Mouse (Mus musculus): ENCODE measurements at regions not wholly inside any gene's neighbourhood (a gene's known extent, or its start where the extent isn't known, plus 50 kb on each side); places are given as distances from the start of the nearest gene placed in this dataset.

- no peak for ATAC-seq (replicated peaks in 1 of 2; ENCODE audit: insufficient read depth in 1 of 2, low FRiP score in 2 of 2, low TSS enrichment in 1 of 2, low read depth in 1 of 2, poor library complexity in 2 of 2, severe bottlenecking in 2 of 2)
Measured at GRCm38 (mm10) chr14:67626181-67626580, 1617.2 kb upstream of the Gulo start.

GRCm38 (mm10) chr14:67623841-67624480 lies 1615.0 kb upstream of the Gulo start:
- no peak for ATAC-seq (replicated peaks in 1 of 2; ENCODE audit: insufficient read depth in 1 of 2, low FRiP score in 2 of 2, low TSS enrichment in 1 of 2, low read depth in 1 of 2, poor library complexity in 2 of 2, severe bottlenecking in 2 of 2)

DNA sequence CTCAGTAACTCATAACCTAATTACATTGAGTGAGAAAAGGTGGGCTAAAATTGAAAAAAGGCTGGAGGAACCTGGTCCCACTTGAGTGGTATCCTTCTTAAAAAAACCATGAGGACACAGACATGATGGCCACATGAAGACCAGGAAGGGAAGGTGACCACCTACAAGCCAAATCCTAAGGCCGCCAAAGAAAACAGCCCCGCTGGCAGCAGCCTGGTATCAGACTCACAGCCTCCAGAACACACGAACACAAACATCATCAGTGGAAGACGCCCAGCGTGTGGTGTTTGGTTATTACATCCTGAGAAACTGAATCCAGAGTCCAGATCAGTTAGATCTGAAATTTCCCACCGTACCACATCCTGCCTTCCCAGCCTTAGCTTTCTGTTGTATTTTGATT lies 1613.9 kb upstream of the Gulo start:
- no peak for ATAC-seq (replicated peaks in 1 of 2; ENCODE audit: insufficient read depth in 1 of 2, low FRiP score in 2 of 2, low TSS enrichment in 1 of 2, low read depth in 1 of 2, poor library complexity in 2 of 2, severe bottlenecking in 2 of 2)

DNA sequence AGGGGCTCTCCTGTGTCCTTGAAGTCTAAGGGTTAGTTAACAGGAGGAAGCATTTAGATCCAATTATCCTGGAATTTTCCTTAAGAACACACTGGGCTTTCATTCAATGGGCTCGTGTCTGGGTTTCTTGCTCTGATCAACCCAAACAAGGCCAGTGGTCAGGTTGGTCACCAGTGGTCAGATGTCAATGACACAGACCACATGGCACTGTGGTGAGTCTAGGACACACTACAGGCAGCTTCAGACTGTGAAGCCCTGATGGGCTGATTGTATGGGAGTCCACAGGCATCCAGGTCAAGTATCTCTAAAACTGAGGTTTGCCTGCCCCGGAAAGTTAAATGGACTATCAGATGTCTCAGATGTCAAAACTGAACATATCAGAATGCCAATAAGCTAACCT lies 1612.5 kb upstream of the Gulo start:
- ATAC-seq (replicated peaks in 1 of 2; ENCODE audit: insufficient read depth in 1 of 2, low FRiP score in 2 of 2, low TSS enrichment in 1 of 2, low read depth in 1 of 2, poor library complexity in 2 of 2, severe bottlenecking in 2 of 2): no peak

DNA sequence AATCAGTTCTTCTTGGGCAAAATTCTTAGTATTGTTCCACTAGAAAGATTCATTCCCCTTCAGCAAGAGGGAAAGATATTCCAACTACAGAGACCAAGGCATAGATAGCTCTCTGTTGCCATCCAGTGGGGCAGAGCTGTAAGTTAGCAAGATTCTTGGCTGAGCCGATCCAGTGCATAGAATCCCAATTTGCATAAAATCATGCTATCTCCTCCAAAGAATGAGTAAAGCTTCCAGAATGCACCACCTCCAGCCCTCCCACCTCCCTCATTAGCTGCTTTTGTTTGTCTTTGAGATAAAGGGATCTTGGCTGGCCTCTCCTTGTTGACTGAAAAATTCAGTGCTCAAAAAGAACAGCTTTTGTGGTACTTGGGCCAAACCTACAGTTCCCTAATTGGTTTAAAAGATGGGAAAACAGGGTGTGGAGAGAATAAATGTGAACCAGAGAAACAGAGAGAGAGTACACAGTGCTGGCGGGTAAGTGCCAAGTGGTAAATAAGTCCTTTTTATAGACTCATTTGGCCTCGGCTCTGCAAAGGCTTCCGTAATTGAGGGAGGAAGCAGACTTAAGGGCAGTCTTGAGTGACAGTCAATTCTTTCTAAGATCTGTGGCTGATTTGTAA lies 1612.0 kb upstream of the Gulo start:
- ATAC-seq (replicated peaks in 1 of 2; ENCODE audit: insufficient read depth in 1 of 2, low FRiP score in 2 of 2, low TSS enrichment in 1 of 2, low read depth in 1 of 2, poor library complexity in 2 of 2, severe bottlenecking in 2 of 2): no peak

- no peak for ATAC-seq (replicated peaks in 1 of 2; ENCODE audit: insufficient read depth in 1 of 2, low FRiP score in 2 of 2, low TSS enrichment in 1 of 2, low read depth in 1 of 2, poor library complexity in 2 of 2, severe bottlenecking in 2 of 2)
Measured at GRCm38 (mm10) chr14:67619571-67619970, 1610.6 kb upstream of the Gulo start.

DNA sequence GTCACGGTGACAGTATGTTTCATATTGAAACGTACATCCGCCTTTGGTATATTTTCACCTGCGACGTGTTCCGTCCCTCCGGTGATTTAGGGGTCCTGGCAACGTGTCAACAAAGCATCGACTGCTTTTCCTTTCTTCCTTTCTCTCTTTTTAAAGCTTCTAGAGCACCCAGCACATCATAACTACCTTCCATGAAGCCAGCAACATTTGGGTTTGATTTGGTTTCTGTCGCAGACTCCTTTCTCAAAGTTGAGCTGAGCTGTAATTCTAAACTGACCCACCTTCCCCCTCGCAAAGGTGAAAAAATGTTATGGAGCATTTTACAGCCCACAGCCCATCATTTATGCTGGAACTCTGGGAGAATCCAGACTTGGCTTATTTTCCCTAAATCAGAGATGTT lies 1605.4 kb upstream of the Gulo start:
- ATAC-seq (replicated peaks in 1 of 2; ENCODE audit: insufficient read depth in 1 of 2, low FRiP score in 2 of 2, low TSS enrichment in 1 of 2, low read depth in 1 of 2, poor library complexity in 2 of 2, severe bottlenecking in 2 of 2): no peak

- no peak for ATAC-seq (replicated peaks in 1 of 2; ENCODE audit: insufficient read depth in 1 of 2, low FRiP score in 2 of 2, low TSS enrichment in 1 of 2, low read depth in 1 of 2, poor library complexity in 2 of 2, severe bottlenecking in 2 of 2)
Measured at GRCm38 (mm10) chr14:67613691-67614090, 1604.7 kb upstream of the Gulo start.

GRCm38 (mm10) chr14:67613221-67613620 lies 1604.2 kb upstream of the Gulo start:
- no peak for ATAC-seq (replicated peaks in 1 of 2; ENCODE audit: insufficient read depth in 1 of 2, low FRiP score in 2 of 2, low TSS enrichment in 1 of 2, low read depth in 1 of 2, poor library complexity in 2 of 2, severe bottlenecking in 2 of 2)

- ATAC-seq (replicated peaks in 1 of 2; ENCODE audit: insufficient read depth in 1 of 2, low FRiP score in 2 of 2, low TSS enrichment in 1 of 2, low read depth in 1 of 2, poor library complexity in 2 of 2, severe bottlenecking in 2 of 2): no peak
Measured at GRCm38 (mm10) chr14:67612471-67612870, 1603.5 kb upstream of the Gulo start.

- ATAC-seq (replicated peaks in 1 of 2; ENCODE audit: insufficient read depth in 1 of 2, low FRiP score in 2 of 2, low TSS enrichment in 1 of 2, low read depth in 1 of 2, poor library complexity in 2 of 2, severe bottlenecking in 2 of 2): no peak; a peak in 1 of 4 replicates
Measured at GRCm38 (mm10) chr14:67608262-67608661, 1599.3 kb upstream of the Gulo start.

- ATAC-seq (replicated peaks in 1 of 2; ENCODE audit: insufficient read depth in 1 of 2, low FRiP score in 2 of 2, low TSS enrichment in 1 of 2, low read depth in 1 of 2, poor library complexity in 2 of 2, severe bottlenecking in 2 of 2): no peak
Measured at GRCm38 (mm10) chr14:67602960-67603359, 1594.0 kb upstream of the Gulo start.

DNA sequence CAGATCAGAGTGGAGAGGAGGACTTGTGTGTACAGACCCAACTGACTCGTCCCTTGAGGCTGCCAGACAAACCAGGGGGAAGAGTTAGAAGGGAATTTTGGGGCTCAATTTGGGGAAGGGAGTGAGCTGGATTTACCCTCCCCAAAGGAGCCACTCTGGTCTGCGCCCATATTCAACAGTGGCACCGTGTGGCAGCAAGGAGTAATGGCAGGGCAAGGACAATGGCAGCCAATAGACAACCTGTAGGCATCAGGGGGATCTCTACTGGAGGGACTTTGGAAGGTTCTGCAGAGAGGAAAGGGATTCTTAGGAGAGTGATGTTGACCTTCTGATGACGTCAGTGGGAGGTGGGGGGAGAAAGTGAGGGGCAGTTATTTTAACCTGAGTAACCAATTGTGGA lies 1590.7 kb upstream of the Gulo start:
- peak; percentile 42 to 53; a peak in 1 of 4 replicates for ATAC-seq (replicated peaks in 1 of 2; ENCODE audit: insufficient read depth in 1 of 2, low FRiP score in 2 of 2, low TSS enrichment in 1 of 2, low read depth in 1 of 2, poor library complexity in 2 of 2, severe bottlenecking in 2 of 2)

DNA sequence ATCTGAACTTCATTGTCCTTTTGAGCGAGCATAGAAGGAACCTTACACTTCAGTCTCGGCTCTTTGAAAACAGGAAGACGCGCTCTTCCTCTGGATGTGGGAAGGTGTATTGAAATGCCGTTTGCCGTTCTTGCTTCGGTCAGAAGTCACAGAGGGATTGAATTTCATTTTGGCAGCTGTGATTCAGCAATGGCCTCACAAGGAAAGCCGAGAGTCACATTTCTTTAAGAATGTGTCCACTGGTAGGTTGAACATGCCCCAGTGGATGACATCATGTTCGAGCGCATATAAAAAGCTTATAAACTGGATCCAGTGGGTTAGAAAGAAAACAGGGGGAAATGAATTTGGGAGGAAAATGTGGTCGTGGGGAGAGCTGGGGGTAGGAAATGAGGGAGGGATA lies 1579.6 kb upstream of the Gulo start:
- ATAC-seq (replicated peaks in 1 of 2; ENCODE audit: insufficient read depth in 1 of 2, low FRiP score in 2 of 2, low TSS enrichment in 1 of 2, low read depth in 1 of 2, poor library complexity in 2 of 2, severe bottlenecking in 2 of 2): no peak

GRCm38 (mm10) chr14:67584456-67585048 lies 1575.5 kb upstream of the Gulo start:
- ATAC-seq (replicated peaks in 1 of 2; ENCODE audit: insufficient read depth in 1 of 2, low FRiP score in 2 of 2, low TSS enrichment in 1 of 2, low read depth in 1 of 2, poor library complexity in 2 of 2, severe bottlenecking in 2 of 2): no peak

- no peak for ATAC-seq (replicated peaks in 1 of 2; ENCODE audit: insufficient read depth in 1 of 2, low FRiP score in 2 of 2, low TSS enrichment in 1 of 2, low read depth in 1 of 2, poor library complexity in 2 of 2, severe bottlenecking in 2 of 2)
Measured at GRCm38 (mm10) chr14:67582201-67582782, 1573.3 kb upstream of the Gulo start.

DNA sequence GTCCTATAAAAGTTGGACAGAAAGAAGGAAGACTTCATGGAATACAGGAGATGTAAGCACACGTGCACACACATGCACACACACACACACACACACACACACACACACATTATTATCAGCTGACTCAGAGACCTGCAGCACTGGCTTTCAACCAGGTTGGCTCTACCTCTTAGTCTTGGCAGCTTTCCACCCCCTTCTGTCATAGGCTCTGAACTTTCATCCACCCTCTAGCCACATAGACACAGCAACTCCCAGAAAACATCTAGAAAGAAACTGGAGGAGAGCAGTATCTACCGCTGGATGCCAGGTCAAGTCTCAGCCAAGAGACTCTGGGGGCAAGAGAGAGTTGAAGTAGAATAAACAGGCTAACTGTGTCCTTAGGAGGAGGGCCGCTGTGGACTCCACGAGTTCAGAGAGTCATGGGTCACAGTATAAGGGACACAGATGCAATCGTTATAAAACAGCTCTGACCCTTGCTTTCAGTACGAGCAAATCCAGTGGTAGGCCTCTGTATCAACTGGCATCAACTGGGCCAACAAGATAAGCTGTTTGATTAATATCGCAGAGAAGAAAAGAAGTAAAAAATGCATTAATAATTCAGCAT lies 1565.4 kb upstream of the Gulo start:
- no peak for ATAC-seq (replicated peaks in 1 of 2; ENCODE audit: insufficient read depth in 1 of 2, low FRiP score in 2 of 2, low TSS enrichment in 1 of 2, low read depth in 1 of 2, poor library complexity in 2 of 2, severe bottlenecking in 2 of 2)

GRCm38 (mm10) chr14:67573451-67573995 lies 1564.5 kb upstream of the Gulo start:
- no peak for ATAC-seq (replicated peaks in 1 of 2; ENCODE audit: insufficient read depth in 1 of 2, low FRiP score in 2 of 2, low TSS enrichment in 1 of 2, low read depth in 1 of 2, poor library complexity in 2 of 2, severe bottlenecking in 2 of 2)
